Mouse (Mus musculus): ENCODE measurements around the gene Cela2a. TPM values are rescaled to one million over a fixed set of nuclear protein-coding genes. Genes with fewer than 3 reads are reported as not detected.
"Not testable (repeated sequence)": the region's sequence is repeated elsewhere in the genome, so short reads cannot be mapped to it uniquely, and the experiment has no call there.

The Cela2a gene
- total RNA-seq, 4 experiments from 2014 or later = not detected

- DNase-seq (ENCODE audit: low spot score in 2 of 2) = no peak
Measured at GRCm38 (mm10) chr4:141804105-141804504, 21.9 kb downstream of the Cela2a start.

GRCm38 (mm10) chr4:141797545-141797944, 28.4 kb downstream of the Cela2a start:
- DNase-seq (ENCODE audit: low spot score in 2 of 2) = no peak

GRCm38 (mm10) chr4:141796954-141797353, 29.0 kb downstream of the Cela2a start:
- no peak for DNase-seq (ENCODE audit: low spot score in 2 of 2)

GRCm38 (mm10) chr4:141796356-141796755, 29.6 kb downstream of the Cela2a start:
- no peak for DNase-seq (ENCODE audit: low spot score in 2 of 2)

GRCm38 (mm10) chr4:141794152-141794535, 31.8 kb downstream of the Cela2a start:
- DNase-seq (ENCODE audit: low spot score in 2 of 2) = no peak

- peak; percentile 96 to 97 for DNase-seq (ENCODE audit: low spot score in 2 of 2)
Measured at GRCm38 (mm10) chr4:141793282-141794151, 32.4 kb downstream of the Cela2a start, which contains the start of gene Casp9. TSS of gene Casp9 (plus strand) at chr4:141793612.

- DNase-seq (ENCODE audit: low spot score in 2 of 2) = no peak
Measured at GRCm38 (mm10) chr4:141792554-141793281, 33.2 kb downstream of the Cela2a start.

- DNase-seq (ENCODE audit: low spot score in 2 of 2) = no peak
Measured at GRCm38 (mm10) chr4:141791951-141792350, 34.0 kb downstream of the Cela2a start.

GRCm38 (mm10) chr4:141791486-141791885, 34.5 kb downstream of the Cela2a start:
- no peak for DNase-seq (ENCODE audit: low spot score in 2 of 2)

- DNase-seq (ENCODE audit: low spot score in 2 of 2) = peak; percentile 92 to 96
Measured at GRCm38 (mm10) chr4:141790524-141790990, 35.4 kb downstream of the Cela2a start, which contains the start of gene Dnajc16. TSS of gene Dnajc16 (minus strand) at chr4:141790931.

- DNase-seq (ENCODE audit: low spot score in 2 of 2) = no peak
Measured at GRCm38 (mm10) chr4:141789564-141790218, 36.3 kb downstream of the Cela2a start.

- no peak for DNase-seq (ENCODE audit: low spot score in 2 of 2)
Measured at GRCm38 (mm10) chr4:141787462-141787861, 38.5 kb downstream of the Cela2a start.

GRCm38 (mm10) chr4:141787046-141787445, 38.9 kb downstream of the Cela2a start:
- DNase-seq (ENCODE audit: low spot score in 2 of 2) = no peak

- no peak for DNase-seq (ENCODE audit: low spot score in 2 of 2)
Measured at GRCm38 (mm10) chr4:141786141-141786540, 39.8 kb downstream of the Cela2a start.

- DNase-seq (ENCODE audit: low spot score in 2 of 2) = no peak
Measured at GRCm38 (mm10) chr4:141784835-141785234, 41.1 kb downstream of the Cela2a start.

- DNase-seq (ENCODE audit: low spot score in 2 of 2) = no peak
Measured at GRCm38 (mm10) chr4:141781201-141781985, 44.6 kb downstream of the Cela2a start.

GRCm38 (mm10) chr4:141779828-141780227, 46.1 kb downstream of the Cela2a start:
- DNase-seq (ENCODE audit: low spot score in 2 of 2) = no peak

GRCm38 (mm10) chr4:141773019-141773418, 52.9 kb downstream of the Cela2a start:
- DNase-seq (ENCODE audit: low spot score in 2 of 2) = not testable (repeated sequence)

- no peak for DNase-seq (ENCODE audit: low spot score in 2 of 2)
Measured at GRCm38 (mm10) chr4:141771823-141772222, 54.1 kb downstream of the Cela2a start.

- no peak for DNase-seq (ENCODE audit: low spot score in 2 of 2)
Measured at GRCm38 (mm10) chr4:141769501-141770160, 56.3 kb downstream of the Cela2a start.

Measured in gastrocnemius, adult 8-10 months (tissue).